Mouse (Mus musculus): ENCODE measurements at regions not wholly inside any gene's neighbourhood (a gene's known extent, or its start where the extent isn't known, plus 50 kb on each side); places are given as distances from the start of the nearest gene placed in this dataset.

DNA sequence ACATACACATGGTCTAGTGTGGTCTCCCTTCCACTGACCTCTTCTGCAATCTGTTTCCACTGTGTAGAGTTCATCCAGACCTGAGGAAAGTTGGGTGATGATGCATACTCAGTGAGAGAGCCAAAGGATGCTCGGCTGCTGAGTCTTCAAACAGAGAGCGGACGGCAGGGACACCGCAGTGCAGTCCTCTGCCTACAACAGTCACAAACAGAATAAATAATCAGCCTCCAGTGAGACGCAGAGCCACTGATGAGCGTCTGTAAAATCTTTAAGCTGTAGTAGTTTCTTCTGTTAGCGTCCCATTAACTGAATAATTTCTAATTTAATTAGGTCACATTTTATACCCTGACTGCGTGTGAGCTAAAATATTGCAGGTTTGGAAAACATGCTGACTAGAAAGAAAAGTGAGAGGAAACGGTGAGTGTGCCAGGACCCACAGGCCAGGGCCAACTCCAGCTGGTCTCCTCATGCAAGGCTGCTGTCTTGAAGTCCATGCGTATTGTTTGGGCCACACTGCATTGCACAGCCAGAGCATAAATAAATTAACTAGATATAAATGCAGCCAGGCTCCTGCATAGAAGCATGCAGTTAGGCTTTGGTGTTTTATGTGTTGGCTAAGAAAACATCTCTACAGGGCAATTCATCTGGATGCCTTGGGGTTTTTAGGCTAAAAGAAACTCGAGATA, 551.0 kb downstream of the Plekhb2 start:
- no peak for TF ChIP-seq CTCF (IDR thresholded peaks at IDR 0.05; ENCODE audit: low read depth, low read length)
- TF ChIP-seq EP300 (IDR thresholded peaks at IDR 0.05; ENCODE audit: insufficient read depth, low read depth, low read length): no peak

Data from ES-Bruce4 (cell line).